Mouse (Mus musculus) fibroblast of lung, adult 2 months (primary cell): ENCODE measurements around the gene Snai1.
A peak's percentile ranks its signal among the peaks of the same experiment; 100 is the strongest.

Experiments
- DNase-seq: peaks from one replicate; pipeline ENCODE4 v3.0.0-alpha.2; 2011; ENCODE audit warnings: low read depth

The Snai1 gene

GRCm38 (mm10) chr2:167585273-167585672 is 47.3 kb downstream of the Snai1 start:
- DNase-seq = no peak

GRCm38 (mm10) chr2:167586041-167586440 is 48.0 kb downstream of the Snai1 start:
- peak; percentile 94 for DNase-seq

- no peak for DNase-seq
These were observed 49.0 kb downstream of the Snai1 start for GRCm38 (mm10) chr2:167586976-167587375.

- no peak for DNase-seq
These were observed 51.0 kb downstream of the Snai1 start for GRCm38 (mm10) chr2:167588774-167589577.
